Mouse (Mus musculus) induced T-regulatory cell, adult 2 months (primary cell): ENCODE measurements around the gene Sucla2.
"Not testable (repeated sequence)": the region's sequence is repeated elsewhere in the genome, so short reads cannot be mapped to it uniquely, and the experiment has no call there.

Experiments
- DNase-seq: peaks from one replicate; pipeline ENCODE4 v3.0.0-alpha.2; 2012; ENCODE audit warnings: low read depth

The Sucla2 gene

DNA sequence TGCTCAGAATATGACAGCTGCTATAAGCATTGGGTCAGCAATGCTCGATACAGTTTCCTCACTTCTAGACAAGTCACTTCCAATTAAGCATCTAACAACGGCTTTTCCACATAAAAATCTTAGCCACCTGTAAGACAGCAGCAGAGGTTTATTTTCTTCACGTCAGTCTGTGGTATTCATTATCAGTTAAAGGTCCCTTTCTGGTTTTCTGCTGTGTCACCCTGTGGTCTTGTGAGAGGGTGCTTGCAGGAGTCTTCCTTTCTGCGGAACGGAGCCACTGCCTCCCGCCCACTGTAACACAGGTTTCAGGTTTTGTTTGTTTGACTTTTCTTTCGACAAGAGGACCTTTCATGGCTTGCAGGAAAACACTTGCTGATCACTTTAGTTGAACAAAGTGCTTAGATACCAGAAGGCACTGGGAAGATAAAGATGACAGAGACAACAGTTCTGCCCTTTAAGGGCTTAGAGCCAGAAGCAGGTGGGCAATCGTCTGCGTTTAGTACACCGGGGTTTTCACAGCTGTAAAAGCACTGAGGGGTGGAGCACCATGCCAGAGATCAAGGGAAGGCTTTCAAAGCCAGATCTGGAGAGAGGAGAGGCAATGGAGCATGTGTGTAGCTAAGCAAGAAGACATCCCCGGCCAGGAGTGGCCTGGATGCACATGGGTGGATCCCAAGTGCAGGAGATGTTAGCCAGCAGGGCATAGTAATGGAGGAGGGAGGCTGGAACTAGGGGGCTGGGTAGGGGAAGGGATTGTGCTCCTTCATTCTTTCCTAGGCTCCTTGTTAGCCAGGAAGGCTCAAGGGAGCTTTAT, 83.8 kb downstream of the Sucla2 start:
- DNase-seq, result peak; percentile 35

DNA sequence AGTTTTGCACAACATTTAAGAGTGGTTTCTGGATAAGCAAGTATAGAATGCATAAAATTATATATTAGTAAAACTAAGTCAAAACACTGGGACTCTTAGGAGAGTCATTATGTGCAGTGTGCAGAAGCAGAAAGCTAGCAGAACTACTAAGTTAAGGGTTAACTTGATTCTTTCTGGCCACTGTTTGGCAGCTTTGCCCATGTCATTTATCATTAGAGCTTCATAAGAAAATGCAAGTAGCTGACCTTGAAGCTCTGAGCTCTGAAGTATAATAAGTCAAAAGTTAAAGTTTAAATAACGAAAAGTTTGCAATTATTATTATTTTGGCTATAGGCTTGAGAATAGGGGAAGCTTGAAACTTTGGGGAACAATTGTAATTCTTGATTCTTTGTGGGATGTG, 89.8 kb downstream of the Sucla2 start:
- DNase-seq, result not testable (repeated sequence)

- DNase-seq, result no peak
Measured at GRCm38 (mm10) chr14:73620880-73621279, 95.8 kb downstream of the Sucla2 start.

GRCm38 (mm10) chr14:73622988-73623387, 97.9 kb downstream of the Sucla2 start:
- no peak for DNase-seq

- no peak for DNase-seq
Measured at GRCm38 (mm10) chr14:73625469-73625868, 100.3 kb downstream of the Sucla2 start.

- no peak for DNase-seq
Measured at GRCm38 (mm10) chr14:73631511-73631910, 106.4 kb downstream of the Sucla2 start.

- DNase-seq, result no peak
Measured at GRCm38 (mm10) chr14:73632648-73633263, 107.6 kb downstream of the Sucla2 start.

DNA sequence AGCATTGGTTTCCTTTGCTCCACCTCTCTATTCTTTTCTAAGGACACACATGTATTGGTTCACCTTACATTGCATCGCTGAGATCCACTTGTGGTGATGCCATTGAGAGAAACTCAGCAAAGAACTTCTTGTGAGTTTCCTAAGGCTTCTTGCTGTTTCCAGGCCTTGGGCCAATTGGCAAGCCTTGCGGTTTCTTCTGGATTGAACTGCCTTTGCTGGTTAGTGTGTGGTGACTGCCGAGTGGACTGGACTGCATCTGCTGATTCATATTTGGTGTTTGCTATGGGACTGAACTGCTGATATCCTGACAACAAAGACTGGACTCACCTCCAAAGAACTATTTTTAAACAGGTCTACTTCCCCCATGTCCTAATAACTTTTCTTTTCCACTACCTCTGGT, 109.2 kb downstream of the Sucla2 start:
- DNase-seq, result no peak

DNA sequence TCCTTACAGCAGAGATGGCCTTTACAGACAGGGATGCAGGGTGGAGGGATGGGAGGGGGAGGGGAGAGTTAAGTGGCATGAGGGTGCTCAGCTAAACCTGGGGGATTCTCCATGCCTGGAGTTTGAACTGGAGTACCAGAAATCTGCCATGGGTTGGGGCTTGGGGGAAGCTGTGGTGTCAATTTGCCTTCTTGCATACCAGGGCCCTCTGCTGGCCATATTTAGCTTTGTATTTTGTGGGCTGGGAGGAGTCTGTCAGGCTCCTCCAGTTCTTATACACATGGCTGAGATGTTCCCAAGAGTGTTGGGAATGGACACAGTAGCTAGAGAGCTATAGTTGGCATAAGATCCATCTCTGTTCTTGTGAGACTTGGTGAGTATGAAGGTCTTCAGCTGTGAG, 112.3 kb downstream of the Sucla2 start:
- peak; percentile 56 for DNase-seq
